Mouse (Mus musculus) erythroblast, embryonic 14.5 days (primary cell): ENCODE measurements at regions not wholly inside any gene's neighbourhood (a gene's known extent, or its start where the extent isn't known, plus 50 kb on each side); places are given as distances from the start of the nearest gene placed in this dataset.

Source experiments
- H3K27me3 ChIP-seq: 2 replicates; pipeline ENCODE4 v1.6.1; 2012; ENCODE audit warnings: inconsistent platforms; ENCODE audit not compliant: control insufficient read depth
- H3K36me3 ChIP-seq: 2 replicates; pipeline ENCODE4 v1.6.1; 2012; ENCODE audit warnings: mild to moderate bottlenecking, inconsistent platforms; ENCODE audit not compliant: control insufficient read depth
- H3K4me1 ChIP-seq: 2 replicates; pipeline ENCODE4 v1.6.1; 2012; ENCODE audit warnings: inconsistent platforms; ENCODE audit not compliant: control insufficient read depth
- H3K4me3 ChIP-seq: replicated peaks from 2 replicates; pipeline ENCODE3; 2012; ENCODE audit warnings: moderate library complexity, mild to moderate bottlenecking, inconsistent platforms
- H3K9me3 ChIP-seq: 2 replicates; pipeline ENCODE4 v1.6.1; 2012; ENCODE audit warnings: low read length, inconsistent platforms, mixed read lengths; ENCODE audit not compliant: control insufficient read depth
- GATA1 ChIP-seq: IDR thresholded peaks from 2 replicates; pipeline ENCODE4 v1.6.1; 2012; ENCODE audit warnings: low read length, inconsistent platforms, mixed read lengths
- TAL1 ChIP-seq: IDR thresholded peaks from 3 replicates; pipeline ENCODE4 v1.6.1; 2012; ENCODE audit warnings: low read length, inconsistent platforms, mixed read lengths

GRCm38 (mm10) chr10:98231705-98232235, 505.2 kb upstream of the C030005K15Rik start:
- no peak overlapping the region for H3K4me3 ChIP-seq
- H3K27me3 ChIP-seq, result no peaks in the 10 kb centered on the region
- TF ChIP-seq GATA1 (no peak), TAL1 (no peak)

GRCm38 (mm10) chr10:98248311-98248710, 521.8 kb upstream of the C030005K15Rik start:
- H3K27me3 ChIP-seq, result no peaks in the 10 kb centered on the region
- no peaks in the 10 kb centered on the region; the same call in 1 of the 2 replicates for H3K9me3 ChIP-seq
- no peaks in the 10 kb centered on the region for H3K4me1 ChIP-seq
- no peak overlapping the region for H3K4me3 ChIP-seq
- no peak for TF ChIP-seq TAL1
- TF ChIP-seq GATA1, result no peak
- no peaks in the 10 kb centered on the region for H3K36me3 ChIP-seq

More at GRCm38 (mm10) chr10:98231705-98232235, 505.2 kb upstream of the C030005K15Rik start:
- Histone ChIP-seq H3K36me3 (no peaks in the 10 kb centered on the region), H3K4me1 (no peaks in the 10 kb centered on the region), H3K9me3 (0 out of 2 replicates have a peak, but pooled peaks cover 2% of the 10 kb centered on the region)

- no peak for TF ChIP-seq GATA1
- Histone ChIP-seq H3K4me1 (no peaks in the 10 kb centered on the region), H3K4me3 (no peak overlapping the region), H3K27me3 (no peaks in the 10 kb centered on the region), H3K36me3 (no peaks in the 10 kb centered on the region), H3K9me3 (no peaks in the 10 kb centered on the region; the same call in 1 of the 2 replicates)
Measured at GRCm38 (mm10) chr10:98257980-98258707, 531.6 kb upstream of the C030005K15Rik start.

GRCm38 (mm10) chr10:98259283-98259682, 532.7 kb upstream of the C030005K15Rik start:
- Histone ChIP-seq H3K27me3 (no peaks in the 10 kb centered on the region), H3K4me1 (no peaks in the 10 kb centered on the region), H3K4me3 (no peak overlapping the region), H3K36me3 (no peaks in the 10 kb centered on the region), H3K9me3 (no peaks in the 10 kb centered on the region; the same call in 1 of the 2 replicates)
- TF ChIP-seq GATA1 (no peak), TAL1 (no peak)

GRCm38 (mm10) chr10:98268511-98268910, 542.0 kb upstream of the C030005K15Rik start:
- H3K36me3 ChIP-seq, result no peaks in the 10 kb centered on the region
- no peak overlapping the region for H3K4me3 ChIP-seq
- no peaks in the 10 kb centered on the region for H3K27me3 ChIP-seq
- H3K4me1 ChIP-seq, result no peaks in the 10 kb centered on the region
- no peaks in the 10 kb centered on the region; the same call in 1 of the 2 replicates for H3K9me3 ChIP-seq
- TF ChIP-seq TAL1 (no peak), GATA1 (no peak)

- no peak for TF ChIP-seq GATA1
- TF ChIP-seq TAL1, result no peak
- no peaks in the 10 kb centered on the region; the same call in 1 of the 2 replicates for H3K9me3 ChIP-seq
- H3K4me1 ChIP-seq, result no peaks in the 10 kb centered on the region
- H3K36me3 ChIP-seq, result no peaks in the 10 kb centered on the region
- H3K27me3 ChIP-seq, result no peaks in the 10 kb centered on the region
- no peak overlapping the region for H3K4me3 ChIP-seq
Measured at GRCm38 (mm10) chr10:98291617-98292016, 565.1 kb upstream of the C030005K15Rik start.

GRCm38 (mm10) chr10:98292140-98292539, 565.6 kb upstream of the C030005K15Rik start:
- Histone ChIP-seq H3K9me3 (no peaks in the 10 kb centered on the region; the same call in 1 of the 2 replicates), H3K4me3 (no peak overlapping the region), H3K27me3 (no peaks in the 10 kb centered on the region), H3K36me3 (no peaks in the 10 kb centered on the region), H3K4me1 (no peaks in the 10 kb centered on the region)
- no peak for TF ChIP-seq TAL1
- TF ChIP-seq GATA1, result no peak

- Histone ChIP-seq H3K4me3 (no peak overlapping the region), H3K4me1 (no peaks in the 10 kb centered on the region), H3K27me3 (no peaks in the 10 kb centered on the region), H3K36me3 (no peaks in the 10 kb centered on the region), H3K9me3 (no peaks in the 10 kb centered on the region)
- TF ChIP-seq GATA1, result no peak
- no peak for TF ChIP-seq TAL1
Measured at GRCm38 (mm10) chr10:98305667-98306066, 579.1 kb upstream of the C030005K15Rik start.

GRCm38 (mm10) chr10:98309667-98310066, 583.1 kb upstream of the C030005K15Rik start:
- no peaks in the 10 kb centered on the region for H3K27me3 ChIP-seq
- H3K36me3 ChIP-seq, result no peaks in the 10 kb centered on the region
- no peaks in the 10 kb centered on the region for H3K9me3 ChIP-seq
- H3K4me1 ChIP-seq, result no peaks in the 10 kb centered on the region
- no peak for TF ChIP-seq GATA1
- no peak for TF ChIP-seq TAL1
- no peak overlapping the region for H3K4me3 ChIP-seq

GRCm38 (mm10) chr10:98311403-98311802, 584.8 kb upstream of the C030005K15Rik start:
- Histone ChIP-seq H3K36me3 (no peaks in the 10 kb centered on the region), H3K9me3 (no peaks in the 10 kb centered on the region), H3K4me3 (no peak overlapping the region), H3K27me3 (no peaks in the 10 kb centered on the region), H3K4me1 (no peaks in the 10 kb centered on the region)
- TF ChIP-seq TAL1 (no peak), GATA1 (no peak)
